Mouse (Mus musculus) testis, adult 2 months (tissue): ENCODE data around the gene Ift46.

Source experiments
- CTCF ChIP-seq: fragments of 200-500 bp; IDR thresholded peaks from 2 replicates; pipeline ENCODE4 v1.5.1; 2012; ENCODE audit warnings: low read depth, mild to moderate bottlenecking, inconsistent platforms, low read length, moderate library complexity; ENCODE audit not compliant: control insufficient read depth, insufficient read depth, insufficient replicate concordance
- POLR2A ChIP-seq: fragments of 200-500 bp; IDR thresholded peaks from 2 replicates; pipeline ENCODE4 v1.6.1; 2012; ENCODE audit warnings: low read depth, mild to moderate bottlenecking, inconsistent platforms, low read length, moderate library complexity; ENCODE audit not compliant: control insufficient read depth

DNA sequence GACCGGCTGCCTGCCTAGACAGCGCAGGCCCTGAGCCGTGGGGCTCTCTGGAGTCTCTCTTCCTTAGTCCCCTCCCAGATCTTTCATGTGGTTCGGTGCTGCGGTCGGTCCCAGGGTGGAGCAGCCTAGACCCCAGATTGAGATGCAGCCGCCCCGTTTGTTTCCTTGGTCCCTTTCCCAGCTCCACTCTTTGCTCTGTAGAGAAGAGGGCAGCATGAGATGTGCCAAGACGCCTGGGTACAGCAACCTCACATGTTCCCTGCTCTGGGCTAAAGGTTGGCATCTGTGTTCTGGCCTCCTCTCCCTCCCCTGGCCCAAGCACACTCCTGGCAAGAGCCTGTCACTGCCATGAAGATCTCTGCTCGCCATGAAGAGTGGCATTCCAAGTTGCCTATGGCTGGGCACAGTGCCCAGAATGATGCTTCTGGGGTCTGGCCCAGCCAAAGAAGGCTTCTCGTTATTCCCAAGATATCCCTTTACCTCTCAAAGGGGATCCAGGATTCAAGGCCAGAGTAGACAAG is 44.1 kb upstream of the Ift46 start:
- TF ChIP-seq CTCF, result no peak
- TF ChIP-seq POLR2A, result no peak
